Comparison of ENCODE assay signal across 8 mouse cellular contexts in the genomic region with DNA sequence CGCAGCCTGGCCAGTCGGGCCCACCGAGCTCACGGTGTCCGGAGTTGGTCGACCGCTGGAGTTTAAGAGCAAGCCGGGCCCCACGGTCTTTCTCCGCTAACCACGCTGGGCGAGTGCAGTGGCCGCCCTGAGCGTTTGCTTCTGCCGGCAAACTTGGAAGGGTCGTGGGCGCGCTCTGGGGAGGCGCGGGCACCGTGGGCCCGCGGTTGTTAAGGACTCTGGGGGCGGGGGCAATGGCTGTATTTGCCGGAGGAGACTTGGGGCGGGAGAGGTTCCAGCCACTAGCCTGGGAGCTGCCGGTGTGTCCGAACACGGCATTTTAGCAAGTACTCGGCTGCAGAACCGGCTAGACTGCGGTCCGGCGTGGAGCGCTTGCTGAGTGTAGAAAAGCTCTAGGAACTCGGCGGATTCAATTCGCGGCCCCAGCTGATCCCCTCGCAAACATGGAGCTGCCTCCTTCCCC. TPM values are rescaled to one million over a fixed set of nuclear protein-coding genes. Genes with fewer than 3 reads are reported as not detected.
A peak's percentile ranks its signal among the peaks of the same experiment; 100 is the strongest.
DNase-seq lines count a peak whose midpoint lies in the region; ATAC-seq and TF ChIP-seq lines count a peak whose summit lies in the region.

No protein-coding gene starts in this region.

- peak overlapping the region; percentile 64 for H3K9ac ChIP-seq in embryonic facial prominence, embryonic 15.5 days
- H3K9ac ChIP-seq in limb, embryonic 11.5 days (ENCODE audit: low read length): peak overlapping the region; percentile 76
- peak overlapping the region; percentile 67 for H3K9ac ChIP-seq in neural tube, embryonic 14.5 days (replicated peaks; ENCODE audit: low read depth, low read length)

- no peak for TF ChIP-seq CTCF in lung, adult 2 months (IDR thresholded peaks at IDR 0.05; ENCODE audit: insufficient read depth, low read length)

- no peak for DNase-seq in lung, adult 2 months
- DNase-seq in lung, postnatal 36 days: no peak
- DNase-seq in limb, embryonic 11.5 days (ENCODE audit: low spot score): no peak
- DNase-seq in right cerebral cortex, postnatal 4 days: no peak
- no peak for DNase-seq in adrenal gland, adult (ENCODE audit: inconsistent age in 2 of 2, low spot score in 1 of 2)
- DNase-seq in gastrocnemius, adult 18-20 months (ENCODE audit: low spot score): no peak

- H3K4me1 ChIP-seq in lung, adult 2 months (ENCODE audit: control insufficient read depth, insufficient read depth, low read length): peaks cover 13% of the 10 kb centered on the region
- H3K4me1 ChIP-seq in embryonic facial prominence, embryonic 15.5 days: peaks cover 28% of the 10 kb centered on the region
- peaks cover 8% of the 10 kb centered on the region; the same call in 1 of the 2 replicates for H3K4me1 ChIP-seq in limb, embryonic 11.5 days (ENCODE audit: control insufficient read depth, insufficient read depth, low read length)
- peaks cover 16% of the 10 kb centered on the region for H3K4me1 ChIP-seq in neural tube, embryonic 14.5 days (ENCODE audit: control insufficient read depth, insufficient read depth, low read length)

- no peaks in the 10 kb centered on the region for H3K9me3 ChIP-seq in embryonic facial prominence, embryonic 15.5 days (replicated peaks)
- H3K9me3 ChIP-seq in limb, embryonic 11.5 days (ENCODE audit: control insufficient read depth, low read length): no peaks in the 10 kb centered on the region
- H3K9me3 ChIP-seq in neural tube, embryonic 14.5 days (ENCODE audit: control insufficient read depth, low read length): no peaks in the 10 kb centered on the region

- peak overlapping the region; percentile 69 for H3K4me2 ChIP-seq in embryonic facial prominence, embryonic 15.5 days (replicated peaks)
- H3K4me2 ChIP-seq in limb, embryonic 11.5 days (ENCODE audit: low read depth, severe bottlenecking): peak overlapping the region; percentile 77
- H3K4me2 ChIP-seq in neural tube, embryonic 14.5 days (ENCODE audit: low read depth, low read length): peak overlapping the region; percentile 87

- peak overlapping the region; percentile 89 for H3K4me3 ChIP-seq in lung, adult 2 months (replicated peaks; ENCODE audit: extremely low read depth, low read depth, low read length)
- peak overlapping the region; percentile 83 for H3K4me3 ChIP-seq in embryonic facial prominence, embryonic 15.5 days (replicated peaks)
- H3K4me3 ChIP-seq in limb, embryonic 11.5 days (ENCODE audit: low read depth, low read length): peak overlapping the region; percentile 94
- H3K4me3 ChIP-seq in neural tube, embryonic 14.5 days (ENCODE audit: low read depth, low read length): peak overlapping the region; percentile 73

- no peak for ATAC-seq in embryonic facial prominence, embryonic 15.5 days (ENCODE audit: insufficient number of reproducible peaks, low FRiP score, low TSS enrichment, low read depth)
- no peak for ATAC-seq in limb, embryonic 11.5 days (ENCODE audit: insufficient number of reproducible peaks, low FRiP score, low TSS enrichment, low read depth)
- ATAC-seq in neural tube, embryonic 14.5 days (ENCODE audit: low read depth): no peak

- TF ChIP-seq POLR2A in lung, adult 2 months (IDR thresholded peaks at IDR 0.05; ENCODE audit: borderline replicate concordance, extremely low read depth, low read depth, low read length): no peak; the same call in 1 of the 2 replicates

- H3K27ac ChIP-seq in embryonic facial prominence, embryonic 15.5 days (replicated peaks): peak overlapping the region; percentile 100
- H3K27ac ChIP-seq in limb, embryonic 11.5 days (replicated peaks; ENCODE audit: low read depth, low read length): peak overlapping the region; percentile 97
- H3K27ac ChIP-seq in neural tube, embryonic 14.5 days (ENCODE audit: low read depth, low read length): peak overlapping the region; percentile 91

- H3K36me3 ChIP-seq in embryonic facial prominence, embryonic 15.5 days: no peaks in the 10 kb centered on the region
- no peaks in the 10 kb centered on the region for H3K36me3 ChIP-seq in limb, embryonic 11.5 days (ENCODE audit: control insufficient read depth, insufficient read depth, low read length)
- no peaks in the 10 kb centered on the region for H3K36me3 ChIP-seq in neural tube, embryonic 14.5 days (ENCODE audit: control insufficient read depth, insufficient read depth, low read length)

- H3K27me3 ChIP-seq in embryonic facial prominence, embryonic 15.5 days: no peaks in the 10 kb centered on the region
- H3K27me3 ChIP-seq in limb, embryonic 11.5 days (ENCODE audit: control insufficient read depth, insufficient read depth, low read length): no peaks in the 10 kb centered on the region
- H3K27me3 ChIP-seq in neural tube, embryonic 14.5 days (ENCODE audit: control insufficient read depth, insufficient read depth, low read length): no peaks in the 10 kb centered on the region

- under 1% methylated on average over 40 of the region's 40 CpGs for WGBS in lung, adult 2 months
- 0% methylated on average over 40 of the region's 40 CpGs for WGBS in embryonic facial prominence, embryonic 15.5 days
- under 1% methylated on average over 40 of the region's 40 CpGs for WGBS in limb, embryonic 11.5 days
- under 1% methylated on average over 40 of the region's 40 CpGs for WGBS in neural tube, embryonic 14.5 days

RNA-seq across cellular contexts. Expression of a gene that starts 0.7 kb away (rescaled TPM):
- polyA plus RNA-seq in lung, adult 2 months (2012; rRNA removed): 68.4 and 82.1 TPM in 2 replicates
- polyA plus RNA-seq in embryonic facial prominence, embryonic 15.5 days (2015; fragmentation: Nextera tagmentation; extraction: Ambion mirVana): 28.0 and 32.8 TPM in 2 replicates
- 65.8 and 72.7 TPM in 2 replicates for polyA plus RNA-seq in limb, embryonic 11.5 days (2014; fragmentation: Nextera tagmentation; extraction: Ambion mirVana)
- polyA plus RNA-seq in neural tube, embryonic 14.5 days (2014; fragmentation: Nextera tagmentation; extraction: Ambion mirVana): 26.8 and 35.2 TPM in 2 replicates
- 10 to 100 TPM; 15.3 to 17.3 TPM for total RNA-seq in gastrocnemius, adult 18-20 months (2021)

RNA-seq across cellular contexts. Expression of a gene that starts 57.9 kb away (rescaled TPM):
- polyA plus RNA-seq in lung, adult 2 months (2012; rRNA removed): 232 and 233 TPM in 2 replicates
- 72.5 and 78.0 TPM in 2 replicates for polyA plus RNA-seq in embryonic facial prominence, embryonic 15.5 days (2015; fragmentation: Nextera tagmentation; extraction: Ambion mirVana)
- polyA plus RNA-seq in limb, embryonic 11.5 days (2014; fragmentation: Nextera tagmentation; extraction: Ambion mirVana): 20.1 and 24.8 TPM in 2 replicates
- polyA plus RNA-seq in neural tube, embryonic 14.5 days (2014; fragmentation: Nextera tagmentation; extraction: Ambion mirVana): 43.2 and 49.9 TPM in 2 replicates
- total RNA-seq in gastrocnemius, adult 18-20 months (2021): 10 to 100 TPM; 25.4 to 31.6 TPM
